Mouse (Mus musculus) heart, embryonic 10.5 days (tissue): ENCODE measurements around the gene Tdp2. TPM values are rescaled to one million over a fixed set of nuclear protein-coding genes. Genes with fewer than 3 reads are reported as not detected.
"Not testable (repeated sequence)": the region's sequence is repeated elsewhere in the genome, so short reads cannot be mapped to it uniquely, and the experiment has no call there.

ENCODE experiments used
- DNase-seq: peaks from one replicate; pipeline ENCODE4 v3.0.0-alpha.2; 2017; ENCODE audit warnings: low spot score
- H3K27ac ChIP-seq: fragments of 300-500 bp; sonication (generic); 2 replicates; pipeline ENCODE4 v1.5.1; 2016; ENCODE audit warnings: mild to moderate bottlenecking
- H3K27me3 ChIP-seq: fragments of 300-500 bp; sonication (generic); 2 replicates; pipeline ENCODE4 v1.6.1; 2016; ENCODE audit warnings: mild to moderate bottlenecking; ENCODE audit not compliant: poor library complexity, insufficient read depth, severe bottlenecking
- H3K36me3 ChIP-seq: fragments of 300-500 bp; sonication (generic); 2 replicates; pipeline ENCODE4 v1.6.1; 2016; ENCODE audit warnings: mild to moderate bottlenecking, moderate library complexity
- H3K4me1 ChIP-seq: fragments of 300-500 bp; sonication (generic); 2 replicates; pipeline ENCODE4 v1.6.1; 2016; ENCODE audit warnings: mild to moderate bottlenecking
- H3K4me3 ChIP-seq: fragments of 300-500 bp; sonication (generic); 2 replicates; pipeline ENCODE4 v1.5.1; 2016; ENCODE audit warnings: mild to moderate bottlenecking, moderate library complexity
- H3K9me3 ChIP-seq: fragments of 300-500 bp; sonication (generic); 2 replicates; pipeline ENCODE4 v1.6.1; 2016; ENCODE audit warnings: mild to moderate bottlenecking, moderate library complexity
- WGBS: fragments of 180-500 bp; shearing (Covaris S2); methylation state at CpG from one replicate; pipeline ENCODE4 v1.1.7; 2016; 5-methylcytosine and 5-hydroxymethylcytosine counted together
- polyA plus RNA-seq: library from polyadenylated mRNA; unstranded; fragments of >200 nt; fragmentation: Nextera tagmentation; extraction: Ambion mirVana; gene quantifications from 2 replicates; pipeline ENCODE4 v1.2.1, GENCODE M21; 2016

Tdp2 gene
- polyA plus RNA-seq, 1 experiment from 2014 or later, result 57.2 TPM

DNA sequence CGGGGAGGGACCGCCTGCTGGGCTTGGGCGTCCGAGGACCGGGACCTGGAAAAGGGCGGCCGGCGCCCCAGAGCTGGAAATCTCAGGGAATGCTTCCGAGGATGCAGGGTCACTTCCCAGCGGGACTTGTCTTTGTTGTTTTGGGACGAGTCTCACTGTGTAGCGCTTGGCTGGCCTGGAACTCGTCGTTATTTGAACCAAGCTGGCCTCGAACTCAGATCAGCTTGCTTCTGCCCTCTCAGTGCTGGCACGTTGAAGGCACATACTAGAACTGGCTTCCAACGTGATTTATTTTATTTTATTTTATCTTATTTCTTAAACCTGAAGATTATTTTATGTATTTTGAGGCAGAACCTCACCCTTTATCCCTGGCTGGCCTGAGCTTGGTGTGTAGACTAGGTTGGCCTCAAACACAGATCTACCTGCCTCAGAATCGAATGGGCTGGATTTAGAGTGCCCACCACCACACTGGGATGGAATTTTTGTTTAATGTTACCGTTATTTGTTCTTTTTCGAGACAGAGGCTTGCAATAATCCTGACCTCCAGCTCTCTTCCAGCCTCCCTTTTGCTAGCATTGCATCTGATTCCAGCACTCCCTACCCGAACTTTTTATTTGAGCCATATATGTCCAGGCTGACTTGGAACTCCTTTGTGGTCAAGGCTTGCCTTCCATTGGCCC lies 792 bp downstream of the Tdp2 start:
- Histone ChIP-seq H3K27me3 (no peaks in the 10 kb centered on the region), H3K9me3 (no peaks in the 10 kb centered on the region), H3K4me1 (peaks cover 19% of the 10 kb centered on the region), H3K4me3 (peak overlapping the region; percentile 98), H3K27ac (peak overlapping the region; percentile 97), H3K36me3 (peaks cover 8% of the 10 kb centered on the region)
- WGBS, result 5% methylated on average over 21 of the region's 21 CpGs
- no peak for DNase-seq

DNA sequence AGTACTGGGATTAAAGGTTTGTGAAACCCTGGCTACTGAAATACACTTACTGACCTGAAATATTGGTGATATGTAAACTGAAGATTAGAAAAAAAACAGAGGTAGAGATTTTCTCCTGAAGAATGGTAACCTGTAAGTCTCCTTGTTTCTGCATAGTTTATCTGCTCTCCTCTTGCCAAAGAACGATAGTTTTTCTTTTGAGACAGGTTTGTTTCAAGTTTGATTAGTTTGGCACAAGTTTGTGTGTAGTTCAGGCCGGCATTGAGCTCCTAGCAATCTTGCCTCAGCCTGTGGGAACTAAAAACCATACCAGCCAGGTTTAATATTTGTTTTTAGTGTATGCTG lies 1.3 kb downstream of the Tdp2 start:
- Histone ChIP-seq H3K4me1 (peaks cover 18% of the 10 kb centered on the region), H3K9me3 (no peaks in the 10 kb centered on the region), H3K27me3 (no peaks in the 10 kb centered on the region), H3K27ac (peak overlapping the region; percentile 97), H3K36me3 (peaks cover 10% of the 10 kb centered on the region), H3K4me3 (peak overlapping the region; percentile 98)
- DNase-seq, result no peak
- WGBS, result 53% methylated on average over 2 of the region's 2 CpGs

DNA sequence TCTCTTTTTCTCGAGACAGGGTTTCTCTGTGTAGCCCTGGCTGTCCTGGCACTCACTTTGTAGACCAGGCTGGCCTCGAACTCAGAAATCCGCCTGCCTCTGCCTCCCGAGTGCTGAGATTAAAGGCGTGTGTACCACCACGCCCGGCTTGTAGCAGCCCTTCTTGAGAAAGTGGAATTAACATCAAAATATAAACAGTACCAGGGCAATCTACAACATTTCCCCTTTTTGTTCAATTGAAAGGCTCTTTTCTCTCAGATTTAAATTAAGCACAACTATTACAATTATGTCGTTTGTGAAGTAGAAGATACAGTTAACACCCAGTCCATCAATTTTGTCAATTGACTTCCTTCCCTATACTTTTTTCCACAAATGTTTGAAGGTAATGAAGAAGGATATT lies 6.3 kb downstream of the Tdp2 start:
- peaks cover 40% of the 10 kb centered on the region for H3K36me3 ChIP-seq
- H3K27me3 ChIP-seq, DNase-seq, H3K9me3 ChIP-seq, H3K27ac ChIP-seq, H3K4me3 ChIP-seq, H3K4me1 ChIP-seq: not testable (repeated sequence)
- 91% methylated on average over 8 of the region's 8 CpGs for WGBS

DNA sequence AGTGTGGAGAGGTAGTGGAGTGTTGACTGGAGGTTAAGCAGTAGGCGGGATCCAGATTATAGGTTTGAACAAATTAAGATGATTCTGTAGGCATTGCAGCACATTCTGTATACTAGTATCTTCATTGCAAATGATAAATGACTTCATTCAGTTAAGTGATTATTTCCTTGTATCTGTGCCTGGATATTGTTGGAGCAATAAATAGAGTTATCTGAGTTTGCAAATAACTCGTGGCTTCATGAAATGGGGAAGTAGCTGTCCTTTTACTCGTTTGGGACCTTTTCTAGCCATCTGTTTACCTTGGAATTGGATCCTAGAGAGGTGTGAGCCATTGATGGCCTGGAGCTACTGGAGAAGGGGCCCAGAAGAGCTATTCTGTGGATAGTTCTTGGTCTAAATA lies 8.4 kb downstream of the Tdp2 start:
- 72% methylated on average over 3 of the region's 3 CpGs for WGBS
- Histone ChIP-seq H3K27me3 (no peaks in the 10 kb centered on the region), H3K4me1 (peaks cover 3% of the 10 kb centered on the region), H3K9me3 (no peaks in the 10 kb centered on the region), H3K4me3 (no peak overlapping the region), H3K36me3 (peaks cover 40% of the 10 kb centered on the region), H3K27ac (no peak overlapping the region)
- no peak for DNase-seq

DNA sequence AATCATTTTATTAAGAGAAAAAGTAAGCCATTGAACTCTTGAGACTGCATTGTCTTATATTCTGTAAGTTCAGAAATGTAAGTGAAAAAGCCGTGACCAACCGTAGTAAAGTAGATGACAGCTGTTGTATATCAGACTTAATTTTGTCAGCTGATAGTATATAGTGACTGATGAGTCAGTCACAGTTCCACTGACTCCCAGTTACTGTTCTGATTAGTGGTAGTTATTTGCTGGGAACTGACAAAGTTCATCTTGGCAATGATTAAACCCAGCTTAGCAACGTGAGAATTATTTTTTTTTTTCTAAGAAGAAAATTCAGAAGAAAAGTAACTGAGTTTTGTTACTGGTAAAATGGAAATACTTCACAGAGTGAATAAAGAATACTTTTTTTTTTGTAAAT lies 10.2 kb downstream of the Tdp2 start:
- Histone ChIP-seq H3K4me1 (peaks cover 8% of the 10 kb centered on the region), H3K9me3 (no peaks in the 10 kb centered on the region), H3K27ac (no peak overlapping the region), H3K4me3 (no peak overlapping the region), H3K27me3 (no peaks in the 10 kb centered on the region), H3K36me3 (peaks cover 35% of the 10 kb centered on the region)
- DNase-seq, result no peak
- 78% methylated on average over 3 of the region's 3 CpGs for WGBS

DNA sequence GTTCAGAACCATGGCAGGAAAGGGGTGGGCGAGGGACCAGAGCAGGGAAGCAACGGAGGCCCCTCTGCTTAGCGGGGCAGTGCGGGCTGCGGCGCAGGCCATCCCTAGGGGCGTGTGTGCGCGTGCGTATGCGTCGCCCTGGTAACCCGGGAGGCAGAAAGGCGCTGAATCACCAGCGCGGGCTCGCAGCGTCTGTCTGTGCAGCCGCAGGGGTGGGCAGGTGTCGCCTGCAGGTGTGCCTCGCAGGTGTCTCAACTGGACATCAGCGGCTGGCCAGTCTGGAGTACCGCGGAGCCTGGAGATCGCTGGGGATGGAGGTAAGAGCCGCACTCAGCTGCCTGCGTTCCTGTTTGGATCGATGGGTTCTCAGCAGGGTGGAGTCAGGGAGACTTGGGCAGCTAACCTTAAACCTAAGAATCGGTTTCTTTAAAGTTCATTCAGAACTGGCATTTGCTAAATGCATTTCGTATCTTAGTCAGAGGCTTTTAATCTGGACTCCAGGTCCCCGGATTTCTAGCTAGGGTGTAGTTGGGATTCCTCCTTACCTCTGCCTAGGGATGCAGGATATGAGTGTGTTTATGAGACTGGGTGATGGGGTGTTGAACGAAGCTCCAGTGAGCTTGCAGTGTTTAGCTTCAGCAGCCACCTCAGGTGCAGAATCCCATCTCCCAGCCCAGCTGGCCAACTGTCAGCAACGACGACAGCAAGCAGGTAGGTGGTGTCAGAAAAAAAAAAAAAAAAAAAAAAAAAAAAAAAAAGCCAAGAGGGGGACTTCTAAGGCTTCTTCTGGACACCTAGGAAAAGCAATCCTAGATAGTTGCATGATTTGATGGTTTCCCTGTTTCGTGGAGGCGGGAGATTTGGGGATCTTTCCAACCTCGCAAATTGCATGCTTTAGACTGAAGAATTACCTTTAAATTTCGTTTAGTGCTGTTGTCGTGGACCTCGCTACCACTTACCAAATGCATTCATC lies 13.8 kb downstream of the Tdp2 start, which contains the start of gene D130043K22Rik:
Gene D130043K22Rik (plus strand): TSS at position 153 of the 973 bp plus-strand sequence.
- Histone ChIP-seq H3K4me1 (peaks cover 8% of the 10 kb centered on the region), H3K27me3 (no peaks in the 10 kb centered on the region), H3K9me3 (no peaks in the 10 kb centered on the region), H3K27ac (0 out of 2 replicates have a peak within 1 kb of the TSS, but pooled peaks have one; percentile 24), H3K36me3 (peaks cover 13% of the 10 kb centered on the region), H3K4me3 (peak within 1 kb of the TSS; percentile 61)
- DNase-seq, result peak; percentile 79
- WGBS, result 14% methylated on average over 40 of the region's 40 CpGs

DNA sequence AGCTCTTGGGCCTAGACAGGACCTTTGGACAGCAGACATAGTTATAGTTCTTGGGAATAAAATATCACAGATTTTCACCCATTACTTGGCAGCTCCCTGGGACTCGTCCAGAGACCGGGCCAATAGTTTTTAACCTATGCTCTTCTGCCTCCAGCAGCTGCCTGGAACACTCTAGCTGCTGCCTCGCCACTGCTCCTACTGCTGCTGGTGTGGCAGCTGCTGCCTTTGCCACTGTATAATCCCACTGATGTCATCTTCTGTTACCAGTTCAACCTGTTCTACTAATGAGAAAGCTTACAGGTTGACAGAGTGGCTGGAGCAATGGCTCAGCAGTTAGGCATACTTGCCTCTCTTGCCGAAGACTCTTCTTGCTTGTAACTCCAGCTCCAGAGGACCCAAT lies 17.8 kb downstream of the Tdp2 start:
- WGBS, result 77% methylated on average over 4 of the region's 4 CpGs
- H3K4me1 ChIP-seq, result peaks cover 8% of the 10 kb centered on the region
- no peak for DNase-seq
- no peak overlapping the region for H3K27ac ChIP-seq
- H3K9me3 ChIP-seq, result no peaks in the 10 kb centered on the region
- H3K27me3 ChIP-seq, result no peaks in the 10 kb centered on the region
- H3K36me3 ChIP-seq, result no peaks in the 10 kb centered on the region
- H3K4me3 ChIP-seq, result no peak overlapping the region

DNA sequence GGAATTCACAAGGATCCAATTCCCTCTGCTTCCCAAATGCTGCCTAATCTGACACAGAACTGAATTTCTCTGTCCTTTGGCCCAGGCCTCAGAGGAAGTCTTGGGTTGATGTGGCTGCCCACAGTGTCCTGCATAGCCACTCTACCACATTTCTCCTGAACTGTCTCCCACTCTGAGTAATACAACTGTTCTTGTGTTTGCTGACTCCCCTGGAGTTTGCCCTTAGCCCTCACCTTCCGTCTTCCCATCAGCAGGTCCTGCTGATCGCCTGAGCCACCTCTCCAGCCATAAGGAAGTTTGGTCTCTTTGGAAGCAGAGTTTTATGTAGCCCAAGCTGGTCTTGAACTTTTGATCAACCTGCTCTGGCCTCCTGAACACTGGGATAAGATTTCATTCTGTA lies 20.5 kb downstream of the Tdp2 start:
- no peak overlapping the region for H3K4me3 ChIP-seq
- DNase-seq, result no peak
- H3K4me1 ChIP-seq, result no peaks in the 10 kb centered on the region
- H3K27me3 ChIP-seq, result no peaks in the 10 kb centered on the region; the same call in 1 of the 2 replicates
- no peaks in the 10 kb centered on the region for H3K36me3 ChIP-seq
- no peak overlapping the region for H3K27ac ChIP-seq
- 79% methylated on average over 2 of the region's 2 CpGs for WGBS
- no peaks in the 10 kb centered on the region for H3K9me3 ChIP-seq

DNA sequence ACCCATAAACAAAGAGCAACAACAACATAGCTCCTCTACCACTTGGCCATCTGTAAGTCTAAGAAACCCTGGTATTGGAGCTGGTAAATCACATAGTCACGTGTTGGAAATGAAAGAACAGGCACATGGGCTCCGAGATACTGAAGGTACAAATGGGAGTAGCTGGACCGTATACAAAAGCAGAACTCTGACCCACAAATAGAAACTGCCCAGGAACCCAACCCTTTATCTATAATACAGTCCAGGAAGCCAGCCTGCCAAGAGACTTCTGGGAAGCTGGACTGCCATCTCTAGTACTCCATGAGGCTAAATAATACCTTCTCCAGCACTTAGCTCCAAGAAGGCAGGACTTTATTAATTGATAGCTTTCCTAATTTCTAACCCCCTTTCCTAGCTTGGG lies 21.1 kb downstream of the Tdp2 start:
- DNase-seq, result no peak
- Histone ChIP-seq H3K36me3 (no peaks in the 10 kb centered on the region), H3K9me3 (no peaks in the 10 kb centered on the region), H3K27ac (no peak overlapping the region), H3K4me1 (peaks cover 5% of the 10 kb centered on the region; the same call in 1 of the 2 replicates), H3K27me3 (no peaks in the 10 kb centered on the region; the same call in 1 of the 2 replicates), H3K4me3 (no peak overlapping the region)
- WGBS, result 68% methylated on average over 3 of the region's 3 CpGs

DNA sequence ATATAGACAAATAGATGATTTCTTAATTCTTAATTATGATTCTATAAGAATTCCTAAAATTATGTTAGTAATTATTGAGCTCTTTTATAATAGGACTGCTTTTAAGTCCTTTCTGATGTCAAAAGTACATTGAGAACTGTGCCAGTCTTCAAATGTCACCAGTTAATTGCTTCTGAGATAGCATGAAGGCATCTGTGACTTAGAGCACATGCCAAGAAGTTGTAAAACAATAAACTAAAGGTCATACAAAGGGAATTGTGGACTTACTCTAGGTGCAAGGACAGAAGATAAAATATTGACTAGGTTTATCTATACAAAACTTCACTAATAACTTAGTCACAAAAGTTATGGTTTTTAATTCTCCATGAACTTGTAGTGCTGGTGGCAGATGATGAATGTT lies 27.6 kb downstream of the Tdp2 start:
- H3K36me3 ChIP-seq, result no peaks in the 10 kb centered on the region
- H3K4me1 ChIP-seq, result peaks cover 5% of the 10 kb centered on the region; the same call in 1 of the 2 replicates
- no peak for DNase-seq
- H3K9me3 ChIP-seq, result no peaks in the 10 kb centered on the region
- H3K27ac ChIP-seq, result no peak overlapping the region
- H3K4me3 ChIP-seq, result no peak overlapping the region
- no peaks in the 10 kb centered on the region; the same call in 1 of the 2 replicates for H3K27me3 ChIP-seq

DNA sequence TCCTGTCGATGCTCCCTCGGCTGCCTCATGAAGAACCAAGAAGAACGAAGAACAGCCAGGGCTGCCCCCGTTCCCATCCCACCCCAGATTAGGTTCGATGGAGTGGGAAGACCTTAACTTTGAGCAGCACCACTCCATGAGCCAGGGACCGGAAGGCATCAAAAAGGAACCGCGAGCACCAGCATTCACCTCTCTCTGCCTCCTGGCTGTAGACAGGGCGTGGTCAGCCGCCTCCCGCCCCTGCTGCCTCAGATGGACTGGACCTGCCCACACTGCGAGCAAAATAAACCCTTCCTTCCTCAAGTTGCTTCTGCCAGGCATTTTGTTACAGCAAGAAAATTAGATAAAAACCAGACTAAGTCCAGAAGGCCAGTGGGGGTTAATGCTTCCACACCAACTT lies 29.6 kb downstream of the Tdp2 start:
- DNase-seq, result no peak
- peaks cover 5% of the 10 kb centered on the region; the same call in 1 of the 2 replicates for H3K4me1 ChIP-seq
- no peak overlapping the region for H3K4me3 ChIP-seq
- H3K27me3 ChIP-seq, result no peaks in the 10 kb centered on the region; the same call in 1 of the 2 replicates
- H3K36me3 ChIP-seq, result no peaks in the 10 kb centered on the region
- H3K27ac ChIP-seq, result no peak overlapping the region
- 72% methylated on average over 12 of the region's 12 CpGs for WGBS
- H3K9me3 ChIP-seq, result no peaks in the 10 kb centered on the region

DNA sequence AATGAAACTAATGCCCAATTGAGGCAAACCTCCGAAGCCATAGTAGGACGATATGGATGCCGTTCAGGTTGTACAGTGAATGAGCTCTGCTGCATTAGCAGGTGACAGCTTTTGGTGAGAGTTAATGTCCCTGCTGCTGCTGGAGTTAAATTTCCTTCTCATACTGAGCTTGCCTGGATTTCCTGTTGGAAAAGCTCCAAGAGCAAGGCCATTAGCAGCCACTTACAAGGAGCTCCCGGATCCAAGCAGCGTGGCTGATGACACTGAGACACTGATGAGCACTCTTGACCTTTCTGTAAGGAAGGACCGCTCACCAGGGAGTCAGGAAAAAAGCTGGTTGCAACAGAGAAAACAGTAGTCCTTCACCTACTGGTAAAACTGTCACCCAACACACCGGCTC lies 30.5 kb downstream of the Tdp2 start:
- Histone ChIP-seq H3K27me3 (no peaks in the 10 kb centered on the region; the same call in 1 of the 2 replicates), H3K4me3 (no peak overlapping the region), H3K4me1 (peaks cover 9% of the 10 kb centered on the region; the same call in 1 of the 2 replicates), H3K36me3 (no peaks in the 10 kb centered on the region), H3K9me3 (no peaks in the 10 kb centered on the region), H3K27ac (no peak overlapping the region)
- no peak for DNase-seq
- 75% methylated on average over 7 of the region's 7 CpGs for WGBS

DNA sequence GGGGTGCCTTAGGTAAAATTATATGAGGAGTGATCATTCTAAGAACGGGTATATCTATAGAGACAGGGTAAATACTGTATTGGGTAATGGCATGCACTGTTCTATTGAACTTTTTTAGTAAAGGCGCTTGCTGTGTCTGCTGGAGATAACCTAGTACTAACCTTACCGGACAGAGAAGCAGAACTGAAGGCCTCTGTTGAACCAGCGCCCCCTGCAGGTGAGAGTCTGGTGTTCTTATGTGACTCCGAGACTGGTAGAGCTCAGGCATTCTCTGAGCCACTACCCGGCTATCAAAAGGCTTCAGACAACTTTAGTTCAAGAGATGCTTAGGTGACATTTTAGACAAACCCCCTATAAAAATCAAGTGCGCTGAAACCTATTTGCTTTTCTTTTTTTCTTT lies 31.0 kb downstream of the Tdp2 start:
- no peak for DNase-seq
- Histone ChIP-seq H3K27ac (no peak overlapping the region), H3K4me1 (0 out of 2 replicates have a peak, but pooled peaks cover 4% of the 10 kb centered on the region), H3K9me3 (no peaks in the 10 kb centered on the region), H3K27me3 (no peaks in the 10 kb centered on the region), H3K4me3 (no peak overlapping the region), H3K36me3 (no peaks in the 10 kb centered on the region)
- 49% methylated on average over 7 of the region's 7 CpGs for WGBS
